Mouse (Mus musculus): ENCODE measurements at regions not wholly inside any gene's neighbourhood (a gene's known extent, or its start where the extent isn't known, plus 50 kb on each side); places are given as distances from the start of the nearest gene placed in this dataset.

- 64% methylated on average over 2 of the region's 2 CpGs for WGBS
- no peaks in the 10 kb centered on the region for H3K4me1 ChIP-seq (ENCODE audit: control insufficient read depth, insufficient read depth, low read length)
- H3K4me3 ChIP-seq (replicated peaks; ENCODE audit: extremely low read depth, low read depth, low read length) = no peak overlapping the region
- no peak for TF ChIP-seq CTCF (IDR thresholded peaks at IDR 0.05; ENCODE audit: insufficient read depth, low read length)
- TF ChIP-seq POLR2A (IDR thresholded peaks at IDR 0.05; ENCODE audit: borderline replicate concordance, extremely low read depth, low read depth, low read length) = no peak
- no peak for DNase-seq
Observed at GRCm38 (mm10) chr13:16636251-16636650, 624.6 kb downstream of the Inhba start.

- no peaks in the 10 kb centered on the region for H3K4me1 ChIP-seq (ENCODE audit: control insufficient read depth, insufficient read depth, low read length)
- 37% methylated on average over 3 of the region's 3 CpGs for WGBS
- H3K4me3 ChIP-seq (replicated peaks; ENCODE audit: extremely low read depth, low read depth, low read length) = no peak overlapping the region
- TF ChIP-seq CTCF (IDR thresholded peaks at IDR 0.05; ENCODE audit: insufficient read depth, low read length) = no peak
- no peak for TF ChIP-seq POLR2A (IDR thresholded peaks at IDR 0.05; ENCODE audit: borderline replicate concordance, extremely low read depth, low read depth, low read length)
- no peak for DNase-seq
Observed at GRCm38 (mm10) chr13:16641611-16642449, 630.2 kb downstream of the Inhba start.

- Histone ChIP-seq H3K4me1 (ENCODE audit: control insufficient read depth, insufficient read depth, low read length) (no peaks in the 10 kb centered on the region), H3K4me3 (replicated peaks; ENCODE audit: extremely low read depth, low read depth, low read length) (no peak overlapping the region)
- TF ChIP-seq POLR2A (IDR thresholded peaks at IDR 0.05; ENCODE audit: borderline replicate concordance, extremely low read depth, low read depth, low read length) (no peak), CTCF (IDR thresholded peaks at IDR 0.05; ENCODE audit: insufficient read depth, low read length) (no peak)
- DNase-seq = no peak
- WGBS = 60% methylated on average over 6 of the region's 6 CpGs
Observed at GRCm38 (mm10) chr13:16642450-16642994, 630.9 kb downstream of the Inhba start.

GRCm38 (mm10) chr13:16645311-16645710 lies 633.7 kb downstream of the Inhba start:
- DNase-seq = no peak
- Histone ChIP-seq H3K4me1 (ENCODE audit: control insufficient read depth, insufficient read depth, low read length) (no peaks in the 10 kb centered on the region), H3K4me3 (replicated peaks; ENCODE audit: extremely low read depth, low read depth, low read length) (no peak overlapping the region)
- WGBS = 65% methylated on average over 3 of the region's 3 CpGs
- TF ChIP-seq POLR2A (IDR thresholded peaks at IDR 0.05; ENCODE audit: borderline replicate concordance, extremely low read depth, low read depth, low read length) (no peak), CTCF (IDR thresholded peaks at IDR 0.05; ENCODE audit: insufficient read depth, low read length) (no peak)

GRCm38 (mm10) chr13:16646056-16646455 lies 634.4 kb downstream of the Inhba start:
- DNase-seq = no peak
- Histone ChIP-seq H3K4me1 (ENCODE audit: control insufficient read depth, insufficient read depth, low read length) (no peaks in the 10 kb centered on the region), H3K4me3 (replicated peaks; ENCODE audit: extremely low read depth, low read depth, low read length) (no peak overlapping the region)
- TF ChIP-seq POLR2A (IDR thresholded peaks at IDR 0.05; ENCODE audit: borderline replicate concordance, extremely low read depth, low read depth, low read length) (no peak), CTCF (IDR thresholded peaks at IDR 0.05; ENCODE audit: insufficient read depth, low read length) (no peak)

GRCm38 (mm10) chr13:16646649-16647048 lies 635.0 kb downstream of the Inhba start:
- Histone ChIP-seq H3K4me1 (ENCODE audit: control insufficient read depth, insufficient read depth, low read length) (no peaks in the 10 kb centered on the region), H3K4me3 (replicated peaks; ENCODE audit: extremely low read depth, low read depth, low read length) (no peak overlapping the region)
- DNase-seq = no peak
- TF ChIP-seq POLR2A (IDR thresholded peaks at IDR 0.05; ENCODE audit: borderline replicate concordance, extremely low read depth, low read depth, low read length) (no peak), CTCF (IDR thresholded peaks at IDR 0.05; ENCODE audit: insufficient read depth, low read length) (no peak)

GRCm38 (mm10) chr13:16656110-16656509 lies 644.5 kb downstream of the Inhba start:
- Histone ChIP-seq H3K4me3 (replicated peaks; ENCODE audit: extremely low read depth, low read depth, low read length) (no peak overlapping the region), H3K4me1 (ENCODE audit: control insufficient read depth, insufficient read depth, low read length) (no peaks in the 10 kb centered on the region)
- WGBS = 59% methylated on average over 4 of the region's 4 CpGs
- no peak for DNase-seq
- TF ChIP-seq CTCF (IDR thresholded peaks at IDR 0.05; ENCODE audit: insufficient read depth, low read length) = no peak
- TF ChIP-seq POLR2A (IDR thresholded peaks at IDR 0.05; ENCODE audit: borderline replicate concordance, extremely low read depth, low read depth, low read length) = no peak

- no peak for TF ChIP-seq POLR2A (IDR thresholded peaks at IDR 0.05; ENCODE audit: borderline replicate concordance, extremely low read depth, low read depth, low read length)
- no peak for TF ChIP-seq CTCF (IDR thresholded peaks at IDR 0.05; ENCODE audit: insufficient read depth, low read length)
- 65% methylated on average over 6 of the region's 6 CpGs for WGBS
- DNase-seq = no peak
- Histone ChIP-seq H3K4me3 (replicated peaks; ENCODE audit: extremely low read depth, low read depth, low read length) (no peak overlapping the region), H3K4me1 (ENCODE audit: control insufficient read depth, insufficient read depth, low read length) (no peaks in the 10 kb centered on the region)
Observed at GRCm38 (mm10) chr13:16659894-16660293, 648.2 kb downstream of the Inhba start.

- Histone ChIP-seq H3K4me3 (replicated peaks; ENCODE audit: extremely low read depth, low read depth, low read length) (no peak overlapping the region), H3K4me1 (ENCODE audit: control insufficient read depth, insufficient read depth, low read length) (no peaks in the 10 kb centered on the region)
- TF ChIP-seq POLR2A (IDR thresholded peaks at IDR 0.05; ENCODE audit: borderline replicate concordance, extremely low read depth, low read depth, low read length) (no peak), CTCF (IDR thresholded peaks at IDR 0.05; ENCODE audit: insufficient read depth, low read length) (no peak)
- no peak for DNase-seq
- 87% methylated on average over 1 of the region's 1 CpGs for WGBS
Observed at GRCm38 (mm10) chr13:16668652-16669051, 657.0 kb downstream of the Inhba start.

- WGBS = 89% methylated on average over 1 of the region's 1 CpGs
- H3K4me3 ChIP-seq (replicated peaks; ENCODE audit: extremely low read depth, low read depth, low read length) = no peak overlapping the region
Observed at GRCm38 (mm10) chr13:16669281-16669680, 657.6 kb downstream of the Inhba start.

More at GRCm38 (mm10) chr13:16669281-16669680, 657.6 kb downstream of the Inhba start:
- no peak for DNase-seq
- TF ChIP-seq CTCF (IDR thresholded peaks at IDR 0.05; ENCODE audit: insufficient read depth, low read length) (no peak), POLR2A (IDR thresholded peaks at IDR 0.05; ENCODE audit: borderline replicate concordance, extremely low read depth, low read depth, low read length) (no peak)
- H3K4me1 ChIP-seq (ENCODE audit: control insufficient read depth, insufficient read depth, low read length) = no peaks in the 10 kb centered on the region

All from lung, adult 2 months (tissue).